Mouse (Mus musculus): ENCODE measurements around the gene Atf4. TPM values are rescaled to one million over a fixed set of nuclear protein-coding genes. Genes with fewer than 3 reads are reported as not detected.

The Atf4 gene
- total RNA-seq (2015; ENCODE audit: low replicate concordance), result 86.3 and 108 TPM in 2 replicates
- 148 and 150 TPM in 2 replicates for total RNA-seq (2017; ENCODE audit: low replicate concordance)

DNA sequence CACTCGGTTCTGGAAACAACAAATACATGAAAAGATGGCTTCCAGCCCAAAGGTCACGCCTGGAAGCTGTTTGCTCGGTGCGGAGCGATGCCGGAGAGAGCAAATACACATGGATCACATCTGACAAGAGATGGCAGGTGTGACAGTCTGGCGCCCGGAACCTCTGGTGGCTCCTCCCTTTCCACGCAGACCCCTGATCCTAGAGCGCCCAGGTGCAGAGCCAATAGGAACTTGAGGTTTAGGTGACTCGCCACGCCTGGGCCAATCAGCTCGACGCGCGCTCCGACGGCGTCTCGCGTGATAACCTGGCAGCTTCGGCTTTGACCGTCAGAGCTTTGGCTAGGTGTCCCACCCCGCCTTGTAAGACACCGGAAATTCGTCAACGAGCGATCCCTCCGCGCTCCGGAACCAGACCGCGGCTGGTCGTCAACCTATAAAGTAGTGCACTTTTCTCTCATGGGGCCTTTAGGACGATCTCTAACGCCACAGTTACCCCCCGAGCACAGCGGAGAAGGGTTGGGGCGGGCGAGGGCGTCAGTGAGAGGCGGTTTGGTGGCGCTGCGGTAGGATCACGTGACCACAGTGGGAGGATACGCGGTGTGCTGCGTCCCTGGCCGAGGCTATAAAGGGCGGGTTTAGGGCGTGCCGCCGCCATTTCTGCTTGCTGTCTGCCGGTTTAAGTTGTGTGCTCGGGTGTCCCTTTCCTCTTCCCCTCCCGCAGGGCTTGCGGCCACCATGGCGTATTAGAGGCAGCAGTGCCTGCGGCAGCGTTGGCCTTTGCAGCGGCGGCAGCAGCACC, at the start of gene Atf4:
Gene Atf4 (plus strand): TSS at position 338 of the 799 bp plus-strand sequence.
- ATAC-seq (replicated peaks; ENCODE audit: low FRiP score, poor library complexity, severe bottlenecking), result peak; percentile 77

DNA sequence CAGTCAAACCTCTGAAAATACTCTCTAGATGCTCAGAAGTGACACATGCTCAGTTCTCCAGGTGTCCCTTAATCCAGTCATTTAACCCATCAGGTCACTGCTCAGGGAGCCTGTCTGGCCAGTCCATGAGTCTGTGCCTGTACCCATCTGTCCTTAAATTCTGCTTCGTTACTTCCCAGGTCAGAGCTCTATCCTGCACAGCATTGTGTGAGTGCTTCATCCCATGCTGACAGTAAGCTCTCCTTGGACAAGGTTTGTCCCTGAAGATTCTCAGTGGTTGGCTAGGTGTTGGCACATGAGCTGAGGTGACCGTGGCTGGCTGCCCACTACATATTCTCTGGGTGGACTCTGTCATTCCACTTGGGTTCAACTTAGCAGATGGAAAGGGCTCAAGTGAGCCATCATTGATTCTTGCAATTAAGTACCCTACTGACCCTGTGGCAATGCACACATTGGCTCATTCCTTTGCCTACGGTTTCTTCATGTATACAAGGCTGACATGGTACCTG, 48.9 kb upstream of the Atf4 start:
- ATAC-seq (replicated peaks; ENCODE audit: low FRiP score, poor library complexity, severe bottlenecking), result no peak

DNA sequence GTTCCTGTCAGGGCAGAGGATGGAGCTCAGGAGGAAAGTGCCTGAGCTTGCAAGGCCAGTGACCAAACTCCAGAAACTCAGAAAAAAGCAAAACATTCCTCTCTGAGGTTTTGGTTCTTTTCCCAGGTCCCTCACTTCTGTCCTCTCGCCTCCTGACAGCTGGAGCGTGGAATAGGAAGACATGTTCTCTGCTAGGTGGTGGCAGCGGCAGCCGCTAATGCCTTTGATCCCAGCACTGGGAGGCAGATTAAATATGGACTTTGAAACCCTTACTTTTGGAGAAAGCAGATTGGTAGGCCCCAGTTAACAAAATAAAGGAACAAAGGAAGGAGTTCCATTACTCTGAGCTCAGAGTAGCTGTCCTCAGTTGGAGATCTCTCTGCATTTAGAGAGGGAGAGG, 46.5 kb upstream of the Atf4 start:
- no peak for ATAC-seq (replicated peaks; ENCODE audit: low FRiP score, poor library complexity, severe bottlenecking)

DNA sequence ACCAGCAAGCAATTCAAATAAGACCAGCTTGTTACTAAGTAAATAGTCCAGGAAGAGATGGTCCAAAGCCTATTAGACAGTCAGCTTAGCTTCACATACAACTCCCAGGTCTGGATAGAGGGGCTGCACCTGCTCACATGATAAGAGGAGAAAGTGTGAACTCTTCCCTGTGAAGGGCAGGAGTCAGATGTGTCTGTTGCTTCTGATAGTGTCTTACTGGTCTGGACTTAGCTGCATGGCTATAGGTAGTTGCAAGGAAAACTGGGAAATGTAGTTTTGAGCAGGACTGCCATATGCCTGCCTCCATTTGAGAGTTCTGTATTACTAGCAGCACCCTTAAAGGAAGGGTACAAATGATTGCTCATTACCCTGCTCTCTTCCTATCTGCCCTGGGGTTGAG, 41.3 kb upstream of the Atf4 start:
- no peak for ATAC-seq (replicated peaks; ENCODE audit: low FRiP score, poor library complexity, severe bottlenecking)

DNA sequence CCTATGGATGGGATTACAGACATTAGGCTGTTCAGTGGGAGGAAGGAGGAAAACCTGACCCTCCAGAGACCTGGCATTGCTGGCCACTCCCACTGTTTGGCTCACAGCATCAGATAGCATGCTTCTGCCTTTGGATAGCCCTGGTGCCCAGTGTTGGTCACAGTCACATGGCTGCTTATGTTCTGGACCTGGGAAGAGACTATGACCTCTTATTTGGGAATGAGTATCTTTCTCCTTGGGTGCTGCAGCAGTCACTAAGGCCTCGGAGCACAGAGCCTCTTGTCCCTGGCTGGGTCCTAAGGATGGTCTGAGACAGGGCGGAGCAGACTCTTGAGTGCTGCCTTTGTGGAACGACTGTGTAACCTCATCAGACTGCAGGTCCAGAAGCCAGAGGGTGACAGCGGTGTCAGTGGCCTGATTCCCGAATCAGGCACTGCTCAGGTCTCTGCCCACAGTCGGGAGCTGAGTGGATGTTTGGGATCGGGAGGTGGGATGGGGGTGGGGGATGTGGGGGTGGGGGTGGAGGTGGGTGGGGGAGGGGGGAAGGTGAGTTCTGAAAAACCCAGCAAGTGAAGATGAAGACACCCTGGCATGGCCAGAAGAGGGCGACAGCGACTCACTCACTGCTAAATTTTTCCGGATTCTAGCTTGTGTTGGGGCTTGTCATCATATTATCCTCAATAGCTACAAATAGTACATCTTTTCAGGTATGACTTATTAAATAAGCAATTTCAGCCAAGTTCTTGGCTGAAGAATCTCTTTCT, 39.1 kb upstream of the Atf4 start:
- ATAC-seq (replicated peaks; ENCODE audit: low FRiP score, poor library complexity, severe bottlenecking), result no peak

DNA sequence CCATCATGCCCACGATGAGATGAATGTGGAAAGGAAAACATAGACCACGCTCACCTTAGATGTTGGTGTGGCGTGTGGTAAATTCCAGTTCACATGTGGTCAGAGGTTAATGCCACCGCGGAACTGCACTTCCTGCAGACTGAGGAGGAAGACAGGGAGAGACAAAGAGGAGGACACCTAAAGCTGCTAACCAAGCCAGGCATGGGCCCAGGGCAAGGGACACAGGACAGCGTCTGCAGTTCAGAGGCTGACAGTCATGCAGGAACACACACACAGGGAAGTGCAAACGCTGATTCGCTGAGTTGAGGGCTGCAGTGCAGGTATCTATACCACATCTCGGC, 38.5 kb upstream of the Atf4 start:
- no peak for ATAC-seq (replicated peaks; ENCODE audit: low FRiP score, poor library complexity, severe bottlenecking)

DNA sequence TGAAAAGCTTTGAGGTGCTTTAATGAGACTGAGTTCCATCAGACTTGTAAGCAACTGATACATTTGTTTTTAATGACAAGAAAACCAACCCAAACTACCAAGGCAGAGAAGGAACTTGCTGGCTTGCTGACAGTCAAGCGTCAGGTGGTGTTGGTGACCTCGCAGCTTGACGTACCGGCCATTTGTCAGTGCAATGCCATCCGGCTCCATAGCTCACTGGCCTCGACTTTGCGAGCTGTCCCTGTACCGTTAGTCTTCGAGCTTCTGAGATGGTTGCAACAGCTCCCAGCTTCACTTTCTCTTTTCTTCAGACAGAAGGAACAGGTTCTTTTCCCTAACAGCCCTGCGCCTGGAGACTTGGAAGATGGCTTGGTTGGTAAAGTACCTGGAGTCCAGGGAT, 37.5 kb upstream of the Atf4 start:
- ATAC-seq (replicated peaks; ENCODE audit: low FRiP score, poor library complexity, severe bottlenecking), result no peak

DNA sequence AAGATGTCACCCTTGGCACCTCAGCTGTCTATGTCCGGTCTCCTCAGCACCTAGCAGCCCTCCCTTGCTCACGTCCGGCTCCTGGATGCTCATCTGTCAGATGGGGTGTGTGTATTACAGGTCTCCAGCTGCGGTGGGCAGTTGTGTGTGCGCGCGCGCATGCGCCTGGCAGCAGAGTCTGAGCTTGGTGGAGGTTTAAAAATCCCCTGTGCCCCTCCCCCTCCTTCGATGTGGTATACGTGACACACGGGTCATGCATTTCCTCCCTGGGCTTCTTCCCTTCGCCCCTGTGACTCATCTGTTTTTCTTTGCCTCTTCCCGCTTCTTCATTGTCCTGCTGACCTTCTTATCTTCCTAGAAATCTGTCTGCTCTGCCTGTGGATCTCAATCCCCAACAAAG, 35.8 kb upstream of the Atf4 start:
- ATAC-seq (replicated peaks; ENCODE audit: low FRiP score, poor library complexity, severe bottlenecking), result no peak

DNA sequence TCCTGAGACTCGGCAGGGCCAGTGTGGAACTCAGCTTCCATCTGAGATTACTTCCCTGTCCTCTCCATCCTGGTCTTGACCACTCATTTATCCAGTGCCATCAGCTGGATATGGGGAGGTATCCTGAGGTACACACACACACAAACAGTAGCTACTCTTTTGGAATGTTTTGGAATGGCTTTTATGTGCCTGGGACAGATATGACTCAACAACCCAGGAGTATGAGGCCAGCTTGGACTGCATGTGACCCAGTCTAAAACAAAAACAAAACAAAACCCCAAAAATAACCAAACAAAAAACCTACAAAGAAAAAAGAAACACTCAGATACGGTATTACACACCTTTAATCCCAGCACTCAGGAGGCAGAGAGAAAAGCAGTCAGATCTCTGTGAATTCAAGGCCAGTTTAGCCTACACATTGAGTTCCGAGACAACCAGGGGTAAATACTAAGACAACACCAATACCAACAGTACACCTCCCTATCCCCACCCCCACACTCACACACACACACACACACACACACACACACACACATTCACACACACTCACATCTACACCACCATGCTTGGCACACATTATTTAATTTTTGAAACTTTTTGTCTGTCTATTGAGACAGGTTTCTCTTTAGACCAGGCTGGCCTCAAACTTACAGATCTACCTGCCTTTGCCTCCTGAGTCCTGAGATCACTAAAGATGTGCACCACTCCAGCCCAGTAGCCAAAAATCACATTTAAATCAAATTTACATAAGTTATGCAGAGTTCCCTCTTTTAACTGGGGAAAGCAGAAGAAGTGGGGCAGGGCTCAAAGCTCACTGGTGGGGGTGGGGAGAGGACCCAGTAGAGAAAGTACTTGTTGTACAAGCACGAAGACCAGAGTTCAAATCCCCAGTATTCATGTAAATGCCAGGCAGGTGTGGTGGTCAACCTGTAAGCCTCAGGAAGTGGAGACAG, 35.0 kb upstream of the Atf4 start:
- ATAC-seq (replicated peaks; ENCODE audit: low FRiP score, poor library complexity, severe bottlenecking), result no peak

DNA sequence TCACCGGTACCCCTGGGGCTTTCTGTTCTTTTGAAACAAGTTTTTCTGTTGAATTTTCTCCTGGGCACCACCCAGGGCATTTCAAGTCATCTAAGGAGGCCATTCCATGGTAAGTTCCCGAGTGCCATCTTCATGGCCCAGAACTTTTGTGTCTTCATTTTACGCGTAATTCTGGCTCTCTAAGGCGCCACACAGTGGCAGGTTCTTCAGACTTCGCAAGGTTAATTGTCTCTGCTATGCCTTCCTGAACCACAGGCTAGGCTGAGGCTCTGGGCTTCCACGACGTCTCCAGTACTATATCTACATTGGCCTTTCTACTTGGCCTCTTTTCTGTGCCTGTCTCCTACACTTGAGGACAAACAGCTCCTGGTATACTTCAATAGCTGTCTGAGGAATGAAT, 34.0 kb upstream of the Atf4 start:
- no peak for ATAC-seq (replicated peaks; ENCODE audit: low FRiP score, poor library complexity, severe bottlenecking)

DNA sequence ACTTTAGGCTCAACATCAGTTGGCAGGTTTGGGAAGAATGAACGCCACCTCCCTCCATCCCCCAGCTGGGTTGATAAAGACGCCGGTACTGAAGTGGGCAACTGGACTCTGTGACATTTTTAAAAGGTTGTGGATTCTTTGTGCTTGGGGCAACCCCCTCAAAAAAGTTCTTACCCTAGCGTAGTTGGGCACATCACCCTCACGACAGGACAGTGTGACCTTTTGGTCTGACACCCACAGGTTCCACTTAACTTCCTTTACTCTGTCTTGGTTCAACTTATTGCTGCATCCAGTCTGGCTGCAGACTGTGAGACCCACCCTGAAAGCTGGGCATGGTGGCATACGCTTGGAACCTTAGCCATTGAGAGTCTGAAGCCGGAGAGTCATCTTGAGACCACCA, 31.2 kb upstream of the Atf4 start:
- ATAC-seq (replicated peaks; ENCODE audit: low FRiP score, poor library complexity, severe bottlenecking), result no peak

DNA sequence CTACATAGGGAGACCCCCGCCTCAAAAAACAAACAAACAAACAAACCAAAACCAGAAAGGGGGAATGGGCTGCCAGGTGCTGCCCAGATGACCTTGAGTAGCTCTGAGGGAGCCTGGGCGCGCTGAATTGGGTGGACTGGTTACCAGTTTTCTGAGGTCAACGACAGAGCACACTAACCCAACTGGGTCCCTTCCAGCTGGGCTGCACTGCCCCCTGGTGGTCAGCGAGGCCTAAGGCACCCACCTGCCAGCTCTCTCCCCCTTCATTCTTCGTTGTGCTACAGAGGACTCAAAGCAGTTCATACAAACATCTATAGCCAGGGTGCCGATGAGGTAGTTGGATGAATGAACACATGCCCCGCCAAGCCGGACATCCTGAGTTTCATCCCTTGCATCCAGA, 29.8 kb upstream of the Atf4 start:
- peak; percentile 92 for ATAC-seq (replicated peaks; ENCODE audit: low FRiP score, poor library complexity, severe bottlenecking)

DNA sequence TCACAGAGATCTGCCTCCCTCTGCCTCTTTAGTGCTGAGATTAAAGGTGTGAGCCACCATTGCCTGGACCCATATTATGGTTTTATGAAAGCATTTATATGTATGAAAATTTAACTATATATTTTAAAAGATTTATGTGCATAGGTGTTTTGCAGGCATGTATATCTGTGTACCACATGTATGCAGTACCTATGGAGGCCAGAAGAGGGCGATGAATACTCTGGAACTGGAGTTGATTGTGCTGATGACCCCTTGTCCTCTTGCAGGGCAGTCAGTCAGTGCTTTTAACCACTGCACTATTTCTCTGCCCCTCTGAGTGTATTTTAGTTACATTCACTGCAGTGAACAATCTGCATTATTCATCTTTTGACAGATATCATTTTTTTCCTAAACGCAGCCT, 29.2 kb upstream of the Atf4 start:
- peak; percentile 76 for ATAC-seq (replicated peaks; ENCODE audit: low FRiP score, poor library complexity, severe bottlenecking)

DNA sequence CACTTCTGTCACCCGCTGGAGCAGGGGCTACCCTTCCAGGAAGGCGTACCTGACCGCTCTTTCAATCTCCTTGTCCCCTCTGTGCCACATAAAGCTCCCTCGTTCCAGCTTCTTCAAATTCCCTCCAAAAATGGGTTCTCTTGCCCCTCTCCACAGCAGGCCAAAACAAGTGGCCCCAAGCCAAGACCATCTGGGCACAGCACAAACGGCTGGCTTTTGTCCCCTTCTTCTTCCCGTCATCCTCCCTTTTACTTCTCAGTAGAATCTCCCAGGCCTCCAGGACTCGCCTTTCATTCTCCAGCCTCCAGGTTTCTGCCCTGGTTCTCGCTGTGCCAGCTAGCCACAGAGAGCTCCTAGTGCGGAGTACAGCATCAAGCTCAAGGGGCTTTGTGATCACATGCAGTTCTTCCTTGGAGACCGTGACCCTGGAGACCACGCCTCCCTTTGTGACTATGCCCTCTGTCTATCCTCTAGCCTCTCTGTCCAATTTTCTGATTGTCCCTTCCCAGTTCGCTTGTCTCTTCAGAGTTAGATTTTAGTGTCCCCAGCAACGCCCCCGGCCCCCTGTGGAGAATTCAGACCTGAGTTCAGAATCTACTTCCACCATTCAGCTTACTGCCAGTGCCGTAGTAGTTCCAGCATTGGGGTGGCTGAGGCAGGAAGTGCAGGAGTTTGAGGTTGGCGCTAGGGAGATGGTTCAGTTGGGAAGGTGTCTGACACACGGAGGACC, 26.7 kb upstream of the Atf4 start:
- no peak for ATAC-seq (replicated peaks; ENCODE audit: low FRiP score, poor library complexity, severe bottlenecking)

DNA sequence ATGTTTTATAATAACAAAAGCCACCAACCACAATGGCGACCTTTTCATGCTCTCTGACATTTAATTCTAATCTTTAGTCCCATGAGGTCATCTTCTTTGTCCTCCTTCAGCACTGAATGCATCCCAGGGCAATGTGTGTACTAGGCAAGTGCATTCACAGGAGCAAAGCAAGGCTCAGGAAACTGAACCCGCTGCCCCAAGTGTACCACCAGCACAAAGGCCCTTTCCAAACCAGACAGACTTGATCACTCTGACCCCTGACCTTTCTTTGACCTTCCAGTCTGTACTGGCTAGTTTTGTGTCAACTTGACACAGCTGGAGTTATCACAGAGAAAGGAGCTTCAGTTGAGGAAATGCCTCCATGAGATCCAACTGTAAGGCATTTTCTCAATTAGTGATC, 22.7 kb upstream of the Atf4 start:
- no peak for ATAC-seq (replicated peaks; ENCODE audit: low FRiP score, poor library complexity, severe bottlenecking)

DNA sequence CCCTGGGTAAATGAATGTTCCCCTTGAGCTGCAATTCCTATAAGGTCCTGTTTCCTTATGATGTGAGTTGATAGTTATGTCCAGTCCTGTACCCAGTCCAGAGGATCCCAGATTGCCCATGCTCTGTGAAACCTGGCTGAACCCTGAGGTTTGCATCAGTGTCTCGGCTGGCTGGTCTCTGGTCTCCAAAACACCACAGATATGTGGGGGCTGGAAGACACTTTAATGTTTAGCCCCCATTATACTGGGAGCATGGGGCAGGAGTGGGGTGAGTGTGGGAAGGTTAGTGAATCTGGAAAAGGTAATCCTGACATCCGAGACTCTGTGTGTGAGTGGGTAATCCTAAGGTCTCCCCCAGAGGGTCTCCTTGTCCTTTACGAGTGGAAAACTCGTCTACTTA, 21.9 kb upstream of the Atf4 start:
- ATAC-seq (replicated peaks; ENCODE audit: low FRiP score, poor library complexity, severe bottlenecking), result no peak

DNA sequence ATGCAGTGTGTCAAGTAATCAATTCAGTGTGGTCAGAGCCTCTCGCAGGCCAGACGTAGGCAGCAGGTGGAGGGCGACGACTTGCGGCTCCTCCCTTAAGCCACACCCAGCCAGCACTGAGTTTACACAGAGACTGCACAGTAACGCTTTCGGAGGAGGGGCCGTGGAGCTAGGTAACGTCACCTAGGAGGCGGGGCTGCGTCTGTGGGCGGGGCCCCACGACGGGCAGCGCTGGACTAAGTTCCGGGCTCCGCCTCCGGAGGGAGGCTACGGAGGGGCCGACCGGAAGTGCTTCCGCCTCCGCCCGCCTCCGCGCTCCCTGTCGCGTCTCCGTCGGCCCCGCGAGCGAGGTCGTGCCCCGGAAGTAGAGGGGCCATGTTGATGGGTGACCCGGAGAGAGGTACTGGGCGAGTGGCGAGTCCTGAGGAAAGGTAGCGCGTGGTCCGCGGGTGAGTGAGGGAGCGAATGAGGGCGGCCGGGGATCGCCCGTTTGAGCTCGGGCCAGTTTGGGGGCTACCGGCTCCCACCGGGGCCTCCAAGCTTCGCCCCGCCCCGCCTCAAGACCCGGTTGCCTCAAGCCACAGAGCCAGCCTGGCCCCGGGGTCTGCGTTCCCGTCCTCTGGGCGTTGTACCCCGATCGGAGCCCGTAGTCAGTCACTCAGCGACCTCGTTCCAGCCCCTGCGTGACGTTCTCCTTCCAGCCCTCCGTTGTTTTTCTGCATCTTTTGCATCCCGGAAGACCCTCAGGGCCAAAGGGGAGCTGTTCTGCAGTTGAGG, 21.1 kb upstream of the Atf4 start, which contains the start of gene Mief1:
Gene Mief1 (plus strand): TSS at position 286 of the 777 bp plus-strand sequence.
- ATAC-seq (replicated peaks; ENCODE audit: low FRiP score, poor library complexity, severe bottlenecking), result peak; percentile 95

DNA sequence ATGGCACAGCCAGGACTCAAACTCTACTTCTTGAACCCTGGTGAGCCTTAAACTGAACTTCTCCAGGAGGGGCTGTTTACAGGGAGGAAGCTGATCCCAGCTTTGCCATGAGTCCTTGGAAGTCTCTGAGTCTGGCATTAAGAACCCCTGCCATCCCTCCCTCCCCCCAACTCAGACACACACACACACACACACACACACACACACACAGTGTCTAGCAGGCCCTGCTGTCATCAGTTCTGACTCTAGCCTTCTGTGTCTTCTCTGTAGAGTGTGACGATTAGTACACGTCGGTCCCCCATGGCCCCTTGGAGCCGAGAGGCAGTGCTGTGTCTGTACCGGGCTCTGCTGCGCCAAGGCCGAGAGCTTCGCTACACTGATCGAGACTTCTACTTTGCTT, 19.4 kb upstream of the Atf4 start, which contains the start of gene AC140267.1:
Gene AC140267.1 (plus strand): TSS at position 301 of the 400 bp plus-strand sequence.
- no peak for ATAC-seq (replicated peaks; ENCODE audit: low FRiP score, poor library complexity, severe bottlenecking)

All from erythroblast, adult 5-6 weeks (primary cell).